Mouse (Mus musculus) adrenal gland, postnatal 4 days (tissue): ENCODE results near the gene Wdfy2. TPM values are rescaled to one million over a fixed set of nuclear protein-coding genes. Genes with fewer than 3 reads are reported as not detected.

ENCODE experiments used
- microRNA-seq: library from miRNA; unstranded; fragments of <30 nt; microRNA quantifications from one replicate; pipeline ENCODE4 v1.2.0, GENCODE M21; 2021
- total RNA-seq, 2 experiments: library from RNA; stranded (reverse); gene quantifications; 2 replicates each; pipeline ENCODE4 v1.2.3; 2021

Wdfy2 gene
- total RNA-seq, 2 experiments from 2014 or later: 33.7 to 35.2 TPM

Small RNA genes within 50 kb of the gene (microRNA-seq; reads per million reads assigned to microRNA genes)
- gene Mir6541 (not detected), gene Mir8098 (1.8 reads per million)

Other genes with a start within 250 kb of the Wdfy2 start
- not detected for gene Serpine3, start 174.0 kb upstream of the Wdfy2 start, total RNA-seq
- 10 to 100 TPM; 52.4 to 56.5 TPM for gene Ints6, start 76.5 kb upstream of the Wdfy2 start, total RNA-seq
- not detected for gene Defb48, start 146.8 kb downstream of the Wdfy2 start, total RNA-seq
- gene Defb47, start 160.4 kb downstream of the Wdfy2 start, total RNA-seq: not detected
- gene Defb43, start 174.1 kb downstream of the Wdfy2 start, total RNA-seq: not detected
- gene Defb42, start 209.3 kb downstream of the Wdfy2 start, total RNA-seq: 1 to 10 TPM in 1 of 2 experiments, under 1 TPM in 1; 0.82 to 1.8 TPM
- gene Defb30, start 212.3 kb downstream of the Wdfy2 start, total RNA-seq: not detected